Mouse (Mus musculus) spleen, postnatal 4 days (tissue): ENCODE data around the gene Hace1.

ENCODE experiments used
- DNase-seq, 2 experiments: peaks; one replicate each; pipeline ENCODE4 v3.0.0; 2022; ENCODE audit warnings: low spot score in 2 of 2

The Hace1 gene

DNA sequence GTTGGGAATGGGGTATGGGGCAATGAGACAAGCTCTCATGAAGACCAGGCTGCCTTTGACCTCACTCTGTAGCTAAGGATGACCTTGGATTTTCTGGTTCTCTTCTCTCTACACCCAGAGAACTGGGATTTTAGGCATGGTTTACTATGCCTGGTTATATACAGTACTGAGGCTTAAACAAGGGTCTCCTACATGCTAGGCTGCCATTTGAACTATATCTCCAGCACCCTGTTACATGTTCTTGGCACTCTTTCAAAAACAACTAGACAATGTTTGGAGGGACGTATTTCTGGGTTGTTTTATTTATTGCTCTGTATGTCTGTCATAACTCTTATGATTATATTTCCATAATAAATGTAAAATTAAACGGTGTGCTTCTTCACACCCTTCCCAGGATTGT is 129.2 kb downstream of the Hace1 start:
- DNase-seq, result no peak

- no peak for DNase-seq
These were observed 133.2 kb downstream of the Hace1 start for GRCm38 (mm10) chr10:45710848-45711247.

GRCm38 (mm10) chr10:45711348-45711747 is 133.7 kb downstream of the Hace1 start:
- DNase-seq, result no peak
